Mouse (Mus musculus) right cerebral cortex, adult 2 months (tissue): ENCODE data around the gene Mtmr10.

ENCODE experiments used
- DNase-seq, 2 experiments: peaks; one replicate each; pipeline ENCODE4 v3.0.0; 2021 to 2022; ENCODE audit warnings: low spot score in 2 of 2

Mtmr10 gene

GRCm38 (mm10) chr7:64291722-64292121 is 4.3 kb downstream of the Mtmr10 start:
- peak; percentile 32 to 33 for DNase-seq

DNA sequence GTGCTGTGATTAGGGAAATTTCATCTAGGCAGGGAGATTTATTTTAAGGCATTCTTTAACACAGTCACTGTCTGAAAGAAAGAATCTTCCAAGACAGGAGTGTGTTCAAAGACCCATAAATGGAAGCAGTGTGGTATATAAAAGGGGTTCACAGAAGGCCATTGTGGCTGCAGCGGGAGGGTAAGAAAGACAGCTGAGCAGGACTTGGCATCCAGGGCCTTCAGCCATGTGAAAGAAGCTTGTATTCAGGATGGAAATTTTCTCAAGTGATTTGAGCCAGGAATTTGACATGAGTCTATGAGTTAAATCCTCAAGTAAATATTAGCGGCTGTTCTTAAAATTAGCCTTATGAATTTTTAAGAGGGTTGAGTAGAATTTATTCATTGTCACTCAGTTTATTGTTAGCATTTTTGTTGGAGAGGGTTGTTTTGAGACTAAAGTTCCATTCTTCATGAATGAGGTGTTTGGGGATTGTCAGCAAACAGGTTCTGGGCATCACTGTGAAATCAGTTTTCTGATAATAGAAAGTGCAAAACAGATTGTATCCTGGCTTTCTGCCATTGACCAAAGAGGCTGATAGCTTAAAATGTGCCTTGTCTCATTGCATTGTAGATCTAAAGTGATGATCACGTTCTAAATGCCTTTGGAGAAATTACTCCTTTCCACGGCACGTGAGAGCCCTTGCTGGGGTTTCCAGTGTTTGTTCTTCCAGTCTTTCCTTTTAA is 9.0 kb downstream of the Mtmr10 start:
- DNase-seq = no peak

- no peak for DNase-seq
These were observed 22.8 kb downstream of the Mtmr10 start for GRCm38 (mm10) chr7:64310241-64310640.

GRCm38 (mm10) chr7:64310756-64311155 is 23.3 kb downstream of the Mtmr10 start:
- DNase-seq = no peak

- DNase-seq = no peak
These were observed 25.4 kb downstream of the Mtmr10 start for GRCm38 (mm10) chr7:64312811-64313210.

GRCm38 (mm10) chr7:64321125-64321524 is 33.7 kb downstream of the Mtmr10 start:
- DNase-seq = no peak

DNA sequence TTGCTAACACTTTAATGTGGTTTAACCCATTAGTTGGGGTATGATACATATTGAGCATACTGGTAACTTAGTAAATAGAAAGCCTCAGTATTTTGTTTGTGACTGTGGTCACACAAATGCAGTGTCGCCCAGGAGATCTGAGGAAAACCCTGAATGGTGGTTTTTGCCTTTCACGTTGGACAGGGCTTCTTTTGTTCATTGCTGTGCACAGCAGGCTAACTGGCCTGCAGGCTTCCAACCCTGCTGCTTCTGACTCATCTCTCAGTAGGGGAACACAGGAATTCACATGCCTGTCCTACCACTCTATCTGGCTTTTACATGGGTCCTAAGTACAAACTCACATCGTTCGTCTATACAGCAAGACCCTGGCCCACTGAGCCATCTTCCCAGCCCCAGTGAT is 34.2 kb downstream of the Mtmr10 start:
- DNase-seq = no peak

- peak; percentile 90 for DNase-seq
These were observed 39.4 kb downstream of the Mtmr10 start for GRCm38 (mm10) chr7:64326892-64327291.

DNA sequence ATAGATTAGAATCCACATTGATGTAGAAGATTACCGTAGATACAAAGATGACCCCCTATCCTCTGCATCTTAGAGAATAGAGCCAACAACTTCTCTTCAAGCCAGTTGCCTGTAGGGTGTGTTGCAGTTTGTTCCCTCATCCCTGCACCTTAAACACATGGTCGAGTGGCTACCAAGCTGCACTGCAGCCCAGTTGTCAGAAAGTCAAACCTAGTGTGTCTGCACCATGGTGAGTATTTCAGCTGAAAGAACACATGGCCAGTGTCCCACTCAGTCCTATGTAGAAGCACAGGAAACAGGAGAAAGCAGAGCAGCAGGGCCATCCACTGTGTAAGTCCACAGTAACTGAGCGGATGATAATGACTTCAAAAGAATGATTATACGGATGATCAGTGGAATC is 40.0 kb downstream of the Mtmr10 start:
- no peak for DNase-seq

DNA sequence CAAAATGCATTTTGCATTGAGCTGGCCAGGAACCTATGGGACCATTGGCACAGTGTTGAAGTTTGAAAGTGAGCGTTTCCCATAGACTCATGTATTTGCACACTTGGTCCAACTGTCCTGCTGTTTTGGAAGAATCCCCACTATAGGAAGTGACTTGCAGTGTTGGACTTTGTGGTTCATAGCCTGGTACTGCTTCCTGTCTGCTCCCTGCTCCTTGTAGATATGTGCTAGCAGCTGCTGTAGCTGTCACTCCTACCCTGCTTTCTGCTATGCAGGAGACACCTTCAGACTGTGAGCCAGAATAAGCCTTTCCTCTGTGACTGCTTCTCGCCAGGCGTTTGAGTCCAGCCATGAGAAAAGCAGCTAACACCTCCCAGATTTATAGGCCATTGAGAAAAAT is 43.9 kb downstream of the Mtmr10 start:
- DNase-seq = no peak

- no peak for DNase-seq
These were observed 45.2 kb downstream of the Mtmr10 start for GRCm38 (mm10) chr7:64332686-64333085.

DNA sequence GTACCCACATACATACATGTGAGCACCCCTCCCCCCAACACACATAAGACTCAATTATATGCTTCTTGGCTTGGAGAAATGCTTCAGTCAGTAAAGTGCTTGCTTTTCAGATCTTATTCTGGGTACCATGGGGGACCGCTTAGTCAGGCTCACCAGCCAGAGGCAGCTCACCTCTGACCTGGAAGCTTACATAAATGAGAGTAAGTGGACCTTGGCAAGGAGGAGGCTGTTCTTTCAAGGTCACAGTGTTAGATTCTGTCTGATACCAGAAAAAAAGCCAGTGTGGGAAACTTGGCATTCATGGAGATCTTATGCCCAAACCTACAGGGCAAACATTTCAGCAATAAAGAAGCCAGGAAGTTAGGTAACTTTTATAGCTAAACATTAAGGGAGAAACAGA is 60.4 kb downstream of the Mtmr10 start:
- DNase-seq = no peak

- DNase-seq = peak; percentile 54 to 73
These were observed 61.9 kb downstream of the Mtmr10 start for GRCm38 (mm10) chr7:64349147-64349861.

GRCm38 (mm10) chr7:64351087-64351486 is 63.6 kb downstream of the Mtmr10 start:
- DNase-seq = peak; percentile 63 to 73

DNA sequence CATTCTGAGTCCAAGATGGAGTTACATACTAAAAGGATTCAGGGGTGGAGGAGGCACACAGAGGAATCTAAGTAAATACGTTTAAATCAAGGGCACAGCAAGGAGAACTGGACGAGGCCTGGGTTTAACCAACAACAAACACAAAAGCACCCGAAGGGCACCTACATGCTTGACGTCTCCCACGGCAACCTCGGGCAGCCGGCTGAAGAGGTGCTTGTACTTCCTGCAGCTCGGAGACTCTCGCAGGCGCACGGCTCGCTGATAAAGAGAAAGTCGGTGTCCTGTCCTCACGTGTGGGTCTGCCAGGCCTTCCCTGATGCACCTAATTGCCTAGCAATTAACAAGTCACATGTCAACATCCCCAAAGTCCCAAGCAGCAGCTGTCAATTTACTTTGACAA is 66.8 kb downstream of the Mtmr10 start:
- DNase-seq = no peak

DNA sequence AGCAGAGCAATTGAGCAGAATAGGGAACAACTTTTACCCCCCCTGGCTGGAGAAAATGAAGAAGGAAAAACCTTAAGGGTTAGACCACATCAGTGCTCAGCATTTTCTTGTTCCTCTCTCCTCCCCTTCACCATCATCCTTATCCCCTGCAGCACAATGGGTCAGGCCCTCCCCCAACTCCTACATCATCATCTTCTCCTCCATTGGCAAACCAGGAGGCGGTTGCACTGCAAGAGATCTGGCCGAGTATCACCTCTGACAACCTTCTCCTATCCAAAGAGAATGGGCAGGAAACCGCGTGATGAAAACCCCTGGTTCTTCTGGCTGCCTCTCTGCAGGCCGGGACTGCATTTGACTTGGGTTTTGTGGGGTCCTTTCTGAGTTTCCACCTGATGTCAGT is 69.2 kb downstream of the Mtmr10 start:
- no peak for DNase-seq

DNA sequence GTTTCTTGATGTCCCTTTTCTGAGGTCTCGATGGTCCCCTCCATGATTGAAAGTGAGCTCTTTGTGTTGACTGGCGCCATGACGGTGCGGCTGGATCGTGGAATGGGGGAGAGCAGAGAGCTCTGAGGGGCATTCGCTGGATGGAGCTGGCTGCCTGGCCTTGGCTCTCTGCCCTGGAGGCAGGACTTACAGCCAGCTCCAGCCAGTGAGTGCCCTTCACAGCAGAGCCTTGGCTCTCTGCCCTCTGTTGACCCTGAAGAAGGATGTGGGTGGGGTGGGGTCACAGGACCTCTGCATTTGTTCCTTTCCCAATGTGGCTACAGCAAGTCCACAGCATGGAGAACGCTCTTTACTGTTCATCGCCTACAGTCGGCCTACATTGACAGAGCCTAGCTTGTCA is 70.0 kb downstream of the Mtmr10 start:
- DNase-seq = peak; percentile 37 to 54

GRCm38 (mm10) chr7:64358666-64359065 is 71.2 kb downstream of the Mtmr10 start:
- DNase-seq = no peak

- DNase-seq = no peak
These were observed 72.6 kb downstream of the Mtmr10 start for GRCm38 (mm10) chr7:64359943-64360585.

DNA sequence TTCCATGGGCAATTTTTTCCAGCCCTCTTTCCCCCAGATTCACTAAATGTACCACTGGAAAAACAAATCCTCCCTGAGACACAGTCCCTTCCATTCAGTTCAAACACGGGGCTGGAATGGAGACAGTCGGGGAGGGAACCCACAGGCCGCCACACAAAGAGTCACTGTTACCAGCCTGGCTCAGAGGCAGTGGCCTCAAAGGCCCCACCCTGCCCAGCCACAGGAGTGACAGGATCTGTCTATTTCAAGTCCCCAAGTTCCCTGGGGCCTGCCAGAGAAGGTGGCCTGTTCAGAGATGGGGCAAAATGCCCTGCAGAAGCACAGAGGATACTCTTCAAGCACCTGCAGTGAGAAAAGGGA is 73.1 kb downstream of the Mtmr10 start:
- peak in 1 of 2 experiments; percentile 41 for DNase-seq

DNA sequence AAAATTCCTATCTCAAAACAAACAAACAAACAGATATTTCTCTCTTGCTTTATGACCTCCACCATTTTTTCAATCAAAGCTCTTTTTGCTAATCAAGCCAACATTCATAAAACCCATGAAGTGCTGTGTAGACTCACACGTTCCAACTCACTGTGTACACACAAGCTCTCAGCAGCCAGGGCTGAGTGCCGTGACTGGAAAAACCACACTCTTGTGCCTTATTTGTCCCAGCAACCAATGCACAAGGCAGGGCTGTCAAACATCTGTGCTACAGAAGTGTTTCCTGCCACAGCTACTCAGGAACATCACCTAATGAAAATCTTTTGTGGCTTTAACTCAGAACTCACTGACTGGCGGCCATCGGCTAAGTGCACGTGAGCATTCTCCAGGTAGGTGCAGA is 78.4 kb downstream of the Mtmr10 start:
- no peak for DNase-seq

DNA sequence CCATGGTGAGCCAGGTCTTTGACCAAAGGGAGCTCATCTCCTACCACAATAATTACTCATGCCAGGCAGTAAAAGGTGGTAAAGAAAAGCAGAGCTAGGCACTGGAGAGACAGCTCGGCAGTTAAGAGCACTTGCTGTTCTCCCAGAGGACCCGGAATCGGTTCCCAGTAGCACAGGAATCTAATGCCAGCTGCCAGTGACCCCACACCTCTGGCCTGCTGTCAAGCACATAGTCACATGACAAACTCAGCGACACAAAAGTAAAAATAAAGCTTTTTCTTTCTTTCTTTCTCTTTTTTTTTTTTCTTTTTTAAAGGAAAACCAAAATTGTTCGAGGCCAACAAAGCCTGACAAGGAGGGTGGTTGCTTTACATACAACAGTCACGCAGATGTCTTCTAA is 82.4 kb downstream of the Mtmr10 start:
- no peak for DNase-seq
